ENCODE assay signal across 8 mouse cellular contexts in the genomic region with DNA sequence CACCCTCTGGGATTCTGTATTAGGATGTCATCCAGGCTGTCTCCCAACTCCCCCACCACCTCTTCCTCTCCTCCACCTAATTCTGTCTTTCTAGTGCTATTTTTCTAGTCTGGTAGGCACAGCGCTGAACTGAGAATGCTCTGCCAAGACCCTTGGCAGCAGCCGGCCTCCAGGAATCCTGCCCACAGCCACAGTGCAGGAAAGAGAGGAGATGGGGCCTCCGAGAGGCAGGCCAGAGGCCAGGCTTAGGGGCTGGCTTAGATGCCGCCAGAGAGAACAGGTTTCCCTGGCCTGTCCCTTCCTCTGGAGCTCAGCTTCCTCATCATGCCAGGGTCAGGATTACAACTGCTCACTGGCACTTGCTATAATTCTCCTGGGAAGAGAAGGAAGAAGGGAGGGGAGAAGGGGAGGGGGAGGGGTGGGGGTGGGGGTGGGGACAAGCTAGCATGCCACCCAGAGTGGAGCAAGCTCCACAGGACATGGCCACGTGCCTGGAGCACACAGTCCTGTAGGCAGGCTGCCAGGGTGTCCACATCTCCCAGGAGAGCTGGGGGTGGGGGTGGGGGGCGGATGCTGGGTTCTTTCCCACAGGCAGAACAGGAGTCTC. TPM values are rescaled to one million over a fixed set of nuclear protein-coding genes. Genes with fewer than 3 reads are reported as not detected.
A peak's percentile ranks its signal among the peaks of the same experiment; 100 is the strongest.
DNase-seq lines count a peak whose midpoint lies in the region; ATAC-seq lines count a peak whose summit lies in the region.

No protein-coding gene starts in this region.

- WGBS in forebrain, embryonic 13.5 days = 16% methylated on average over 6 of the region's 6 CpGs
- WGBS in heart, embryonic 15.5 days = 5% methylated on average over 6 of the region's 6 CpGs
- 14% methylated on average over 6 of the region's 6 CpGs for WGBS in kidney, embryonic 16.5 days
- 37% methylated on average over 6 of the region's 6 CpGs for WGBS in liver, embryonic 12.5 days (ENCODE audit: insufficient replicate concordance)

- DNase-seq in layer of hippocampus, adult 11-12 months (ENCODE audit: low spot score) = peak; percentile 66
- DNase-seq in layer of hippocampus, adult 9-10 months (ENCODE audit: low spot score) = no peak
- peak; percentile 74 for DNase-seq in right cerebral cortex, adult 18-20 months

- no peaks in the 10 kb centered on the region for H3K36me3 ChIP-seq in forebrain, embryonic 13.5 days (ENCODE audit: poor library complexity, severe bottlenecking)
- no peaks in the 10 kb centered on the region for H3K36me3 ChIP-seq in heart, embryonic 15.5 days
- H3K36me3 ChIP-seq in kidney, embryonic 16.5 days (ENCODE audit: insufficient read depth, low read length) = no peaks in the 10 kb centered on the region; the same call in 1 of the 2 replicates
- 0 out of 2 replicates have a peak, but pooled peaks cover 3% of the 10 kb centered on the region for H3K36me3 ChIP-seq in liver, embryonic 12.5 days

- H3K9me3 ChIP-seq in forebrain, embryonic 13.5 days (replicated peaks) = no peaks in the 10 kb centered on the region
- no peaks in the 10 kb centered on the region for H3K9me3 ChIP-seq in heart, embryonic 15.5 days (replicated peaks)
- no peaks in the 10 kb centered on the region for H3K9me3 ChIP-seq in kidney, embryonic 16.5 days (ENCODE audit: low read length)
- no peaks in the 10 kb centered on the region for H3K9me3 ChIP-seq in liver, embryonic 12.5 days (replicated peaks)

- ATAC-seq in forebrain, embryonic 13.5 days = peak; percentile 87
- peak; percentile 92 for ATAC-seq in heart, embryonic 15.5 days (replicated peaks; ENCODE audit: insufficient number of reproducible peaks, insufficient read depth, low FRiP score, low read depth)
- ATAC-seq in kidney, embryonic 16.5 days (ENCODE audit: low FRiP score, low TSS enrichment) = peak; percentile 87
- peak; percentile 47; the same call in 1 of the 2 replicates for ATAC-seq in liver, embryonic 12.5 days
- no peak for ATAC-seq in erythroblast, adult 5-6 weeks (replicated peaks; ENCODE audit: low FRiP score, poor library complexity, severe bottlenecking)

- H3K27ac ChIP-seq in forebrain, embryonic 13.5 days = peak overlapping the region; percentile 54
- H3K27ac ChIP-seq in heart, embryonic 15.5 days = peak overlapping the region; percentile 88
- H3K27ac ChIP-seq in kidney, embryonic 16.5 days (ENCODE audit: low read length) = peak overlapping the region; percentile 68
- H3K27ac ChIP-seq in liver, embryonic 12.5 days = 0 out of 2 replicates have a peak overlapping the region, but pooled peaks have one; percentile 45

- peaks cover 36% of the 10 kb centered on the region for H3K27me3 ChIP-seq in forebrain, embryonic 13.5 days
- H3K27me3 ChIP-seq in heart, embryonic 15.5 days = peaks cover 3% of the 10 kb centered on the region; the same call in 1 of the 2 replicates
- H3K27me3 ChIP-seq in kidney, embryonic 16.5 days (ENCODE audit: insufficient read depth, low read length) = peaks cover 4% of the 10 kb centered on the region; the same call in 1 of the 2 replicates
- H3K27me3 ChIP-seq in liver, embryonic 12.5 days (replicated peaks) = peaks cover 17% of the 10 kb centered on the region

- H3K4me3 ChIP-seq in forebrain, embryonic 13.5 days = no peak overlapping the region
- H3K4me3 ChIP-seq in heart, embryonic 15.5 days = 0 out of 2 replicates have a peak overlapping the region, but pooled peaks have one; percentile 2
- no peak overlapping the region for H3K4me3 ChIP-seq in kidney, embryonic 16.5 days (ENCODE audit: low read length)
- H3K4me3 ChIP-seq in liver, embryonic 12.5 days = no peak overlapping the region

- peaks cover 20% of the 10 kb centered on the region for H3K4me1 ChIP-seq in forebrain, embryonic 13.5 days
- H3K4me1 ChIP-seq in heart, embryonic 15.5 days (replicated peaks) = peaks cover 42% of the 10 kb centered on the region
- H3K4me1 ChIP-seq in kidney, embryonic 16.5 days (ENCODE audit: insufficient read depth, low read length) = peaks cover 16% of the 10 kb centered on the region
- peaks cover 7% of the 10 kb centered on the region; the same call in 1 of the 2 replicates for H3K4me1 ChIP-seq in liver, embryonic 12.5 days

- H3K9ac ChIP-seq in forebrain, embryonic 13.5 days = no peak overlapping the region
- no peak overlapping the region for H3K9ac ChIP-seq in heart, embryonic 15.5 days
- no peak overlapping the region for H3K9ac ChIP-seq in kidney, embryonic 16.5 days (replicated peaks; ENCODE audit: low read length)
- no peak overlapping the region for H3K9ac ChIP-seq in liver, embryonic 12.5 days

- H3K4me2 ChIP-seq in forebrain, embryonic 13.5 days = peak overlapping the region; percentile 26
- peak overlapping the region; percentile 51 for H3K4me2 ChIP-seq in heart, embryonic 15.5 days
- H3K4me2 ChIP-seq in kidney, embryonic 16.5 days (replicated peaks; ENCODE audit: low read depth, low read length) = 0 out of 2 replicates have a peak overlapping the region, but pooled peaks have one; percentile 17
- H3K4me2 ChIP-seq in liver, embryonic 12.5 days = no peak overlapping the region

RNA-seq across cellular contexts. Expression of a gene that starts 8.6 kb away (rescaled TPM):
- 2.0 and 2.7 TPM in 2 replicates for polyA plus RNA-seq in forebrain, embryonic 13.5 days (2015; fragmentation: Nextera tagmentation; extraction: Ambion mirVana)
- 4.7 and 4.9 TPM in 2 replicates for polyA plus RNA-seq in heart, embryonic 15.5 days (2015; fragmentation: Nextera tagmentation; extraction: Ambion mirVana)
- 2.3 and 2.8 TPM in 2 replicates for polyA plus RNA-seq in kidney, embryonic 16.5 days (2015; fragmentation: Nextera tagmentation; extraction: Ambion mirVana)
- 5.0 and 7.0 TPM in 2 replicates for polyA plus RNA-seq in liver, embryonic 12.5 days (2016; fragmentation: Nextera tagmentation; extraction: Ambion mirVana)
- 6.5 and 7.3 TPM in 2 replicates for total RNA-seq in erythroblast, adult 5-6 weeks (2015; ENCODE audit: low replicate concordance)
- 2.4 and 2.9 TPM in 2 replicates for total RNA-seq in erythroblast, adult 5-6 weeks (2017; ENCODE audit: low replicate concordance)
